Mouse (Mus musculus) MEL (cell line): ENCODE data around the gene Lix1l. TPM values are rescaled to one million over a fixed set of nuclear protein-coding genes. Genes with fewer than 3 reads are reported as not detected.

Experiments used
- DNase-seq: peaks from one replicate; pipeline ENCODE4 v3.0.0; 2011; ENCODE audit warnings: low read depth, low spot score
- H3K27ac ChIP-seq: 2 replicates; pipeline ENCODE4 v1.5.1; 2012; ENCODE audit warnings: low read depth, mild to moderate bottlenecking, control low read depth, low read length, moderate library complexity; ENCODE audit not compliant: control insufficient read depth
- H3K27me3 ChIP-seq, 2 experiments: fragments of 150-350 bp in 1 of 2; sonication (generic) in 1 of 2; 2 replicates each; pipeline ENCODE4 v1.6.1; 2012; ENCODE audit warnings: low read length in 2 of 2, mild to moderate bottlenecking in 2 of 2, improper control_type of control experiment in 1 of 2, moderate library complexity in 1 of 2; ENCODE audit not compliant: insufficient read depth in 2 of 2, control insufficient read depth in 1 of 2
- H3K36me3 ChIP-seq, 2 experiments: 2 replicates each; pipeline ENCODE4 v1.6.1; 2012 to 2014; ENCODE audit warnings: low read length in 2 of 2, improper control_type of control experiment in 1 of 2, inconsistent platforms in 1 of 2, mild to moderate bottlenecking in 1 of 2; ENCODE audit not compliant: insufficient read depth in 2 of 2, control insufficient read depth in 1 of 2
- H3K4me1 ChIP-seq, 2 experiments: fragments of 150-350 bp in 1 of 2; sonication (generic) in 1 of 2; 2 replicates each; pipeline ENCODE4 v1.6.1; 2012; ENCODE audit warnings: low read length in 2 of 2, improper control_type of control experiment in 1 of 2, mild to moderate bottlenecking in 1 of 2; ENCODE audit not compliant: insufficient read depth in 2 of 2, control insufficient read depth in 1 of 2
- H3K4me3 ChIP-seq, 2 experiments: fragments of 150-350 bp in 1 of 2; sonication (generic) in 1 of 2; 2 replicates each; pipeline ENCODE4 v1.5.1; 2012; ENCODE audit warnings: low read depth in 2 of 2, low read length in 2 of 2, mild to moderate bottlenecking in 2 of 2, moderate library complexity in 2 of 2, control low read depth in 1 of 2, improper control_type of control experiment in 1 of 2; ENCODE audit not compliant: control insufficient read depth in 1 of 2, insufficient read depth in 1 of 2
- H3K79me2 ChIP-seq: 2 replicates; pipeline ENCODE4 v1.6.1; 2012; ENCODE audit warnings: mild to moderate bottlenecking, low read length, moderate library complexity; ENCODE audit not compliant: control insufficient read depth, poor library complexity, insufficient read depth
- H3K9ac ChIP-seq: 2 replicates; pipeline ENCODE4 v1.6.1; 2012; ENCODE audit warnings: low read depth, mild to moderate bottlenecking, control low read depth, low read length, moderate library complexity; ENCODE audit not compliant: control insufficient read depth, poor library complexity, severe bottlenecking
- H3K9me3 ChIP-seq: fragments of 150-350 bp; sonication (generic); replicated peaks from 2 replicates; pipeline ENCODE4 v1.6.1; 2012; ENCODE audit warnings: mild to moderate bottlenecking, low read length, improper control_type of control experiment, moderate library complexity; ENCODE audit not compliant: insufficient read depth
- BHLHE40 ChIP-seq: IDR thresholded peaks from 2 replicates; pipeline ENCODE4 v1.6.1; 2012; ENCODE audit warnings: low read depth, mild to moderate bottlenecking, inconsistent platforms, low read length, improper control_type of control experiment, borderline replicate concordance
- CTCF ChIP-seq, 3 experiments: IDR thresholded peaks in 2 of 3; conservative IDR thresholded peaks in 1 of 3; 2 replicates each; pipeline ENCODE4 v1.5.1; 2011 to 2012; ENCODE audit warnings: low read length in 3 of 3, low read depth in 2 of 3, mild to moderate bottlenecking in 2 of 3, improper control_type of control experiment in 1 of 3, inconsistent platforms in 1 of 3, mixed read lengths in 1 of 3, moderate library complexity in 1 of 3; ENCODE audit not compliant: control insufficient read depth in 1 of 3, insufficient read depth in 1 of 3, poor library complexity in 1 of 3, severe bottlenecking in 1 of 3
- ELF1 ChIP-seq: IDR thresholded peaks from 2 replicates; pipeline ENCODE4 v1.6.1; 2014; ENCODE audit warnings: low read depth, mild to moderate bottlenecking, inconsistent platforms, low read length, improper control_type of control experiment, moderate library complexity
- ETS1 ChIP-seq: IDR thresholded peaks from 2 replicates; pipeline ENCODE4 v1.6.1; 2012; ENCODE audit warnings: low read depth, mild to moderate bottlenecking, inconsistent platforms, low read length, improper control_type of control experiment, moderate library complexity
- GATA1 ChIP-seq: IDR thresholded peaks from 2 replicates; pipeline ENCODE4 v1.6.1; 2011; ENCODE audit warnings: low read depth, low read length, improper control_type of control experiment
- MEF2A ChIP-seq: IDR thresholded peaks from 2 replicates; pipeline ENCODE4 v1.6.1; 2014; ENCODE audit warnings: low read depth, mild to moderate bottlenecking, inconsistent platforms, low read length, improper control_type of control experiment; ENCODE audit not compliant: poor library complexity, insufficient replicate concordance, severe bottlenecking; ENCODE audit errors: extremely low read depth
- MYB ChIP-seq: IDR thresholded peaks from 2 replicates; pipeline ENCODE4 v1.6.1; 2011; ENCODE audit warnings: mild to moderate bottlenecking, low read depth, low read length, improper control_type of control experiment
- NELFE ChIP-seq: IDR thresholded peaks from 2 replicates; pipeline ENCODE4 v1.6.1; 2011; ENCODE audit warnings: low read depth, low read length, improper control_type of control experiment
- NRF1 ChIP-seq: IDR thresholded peaks from 2 replicates; pipeline ENCODE4 v1.6.1; 2014; ENCODE audit warnings: low read depth, mild to moderate bottlenecking, inconsistent platforms, low read length, improper control_type of control experiment, moderate library complexity; ENCODE audit not compliant: poor library complexity, insufficient read depth, severe bottlenecking
- POLR2A ChIP-seq, 2 experiments: IDR thresholded peaks; 2 replicates each; pipeline ENCODE4 v1.6.1; 2011 to 2012; ENCODE audit warnings: low read length in 2 of 2, mild to moderate bottlenecking in 2 of 2, control low read depth in 1 of 2, improper control_type of control experiment in 1 of 2, low read depth in 1 of 2, moderate library complexity in 1 of 2; ENCODE audit not compliant: control insufficient read depth in 1 of 2, insufficient read depth in 1 of 2, poor library complexity in 1 of 2
- TAL1 ChIP-seq: IDR thresholded peaks from 2 replicates; pipeline ENCODE4 v1.6.1; 2012; ENCODE audit warnings: mild to moderate bottlenecking, inconsistent platforms, low read length, moderate library complexity, mixed read lengths
- TBP ChIP-seq: IDR thresholded peaks from 2 replicates; pipeline ENCODE4 v1.8.0; 2011; ENCODE audit warnings: low read depth, low read length, improper control_type of control experiment
- ZKSCAN1 ChIP-seq: IDR thresholded peaks from 2 replicates; pipeline ENCODE4 v1.6.1; 2012; ENCODE audit warnings: low read depth, mild to moderate bottlenecking, inconsistent platforms, low read length, improper control_type of control experiment, moderate library complexity
- ZMIZ1 ChIP-seq: IDR thresholded peaks from 2 replicates; pipeline ENCODE4 v1.6.1; 2012; ENCODE audit warnings: low read depth, mild to moderate bottlenecking, inconsistent platforms, low read length, improper control_type of control experiment, moderate library complexity
- polyA plus RNA-seq, 2 experiments: library from polyadenylated mRNA; stranded (reverse) in 1 of 2; unstranded in 1 of 2; fragments of >175 nt in 1 of 2; fragments of >200 nt in 1 of 2; gene quantifications; 2 replicates each; pipeline versions ENCODE4 v1.2.1 to v1.2.4; 2012; ENCODE audit warnings: low replicate concordance in 2 of 2, low read depth in 1 of 2; ENCODE audit not compliant: insufficient read length in 2 of 2, insufficient read depth in 1 of 2, missing spikeins in 1 of 2
- total RNA-seq: library from RNA; depleted of rRNA; stranded (reverse); fragments of 300-350 nt; gene quantifications from 2 replicates; pipeline ENCODE4 v1.2.3, GENCODE M21; 2012

Lix1l gene
- total and polyA plus RNA-seq, 3 experiments = 5.4 to 17.0 TPM; not detected in 1

- TF ChIP-seq ELF1 (peak; percentile 63; the same call in 1 of the 2 replicates), BHLHE40 (no peak), POLR2A (IDR thresholded peaks at IDR 0.05; ENCODE audit: control insufficient read depth in 1 of 2, insufficient read depth in 1 of 2, low read depth in 1 of 2, low read length in 2 of 2, poor library complexity in 1 of 2) (peak; percentile 81 to 83; a peak in 3 of 4 replicates)
- TF ChIP-seq, all 39 proteins: peak for 11
Measured at GRCm38 (mm10) chr3:96600639-96601250, at the start of gene Lix1l (continued).

DNA sequence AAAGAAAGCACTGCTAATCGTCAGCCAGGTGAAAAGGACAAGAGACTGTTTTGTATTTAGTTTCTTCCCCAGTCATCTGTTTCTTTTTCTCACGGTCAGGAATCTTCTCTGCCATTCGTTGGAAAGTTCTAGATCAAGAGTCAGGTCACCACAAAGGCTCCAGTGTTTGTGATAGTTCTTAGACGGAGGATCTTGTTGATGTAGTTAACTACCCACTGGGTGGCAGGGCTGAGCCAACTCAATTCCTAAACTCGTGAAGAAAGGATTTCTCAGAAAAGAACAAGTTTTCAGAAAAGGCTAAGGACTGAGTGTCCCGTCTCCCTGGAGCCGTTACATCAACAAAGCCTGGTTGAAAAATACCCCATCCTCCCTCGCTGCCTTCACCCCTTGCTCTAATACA is 49.7 kb upstream of the Lix1l start:
- TF ChIP-seq GATA1 = peak; percentile 38
- TF ChIP-seq NELFE = no peak
- peak in 1 of 3 experiments; percentile 65; a peak in 2 of 6 replicates for TF ChIP-seq CTCF (IDR thresholded peaks at IDR 0.05 in 2 of 3, conservative IDR thresholded peaks at IDR 0.05 in 1 of 3; ENCODE audit: control insufficient read depth in 1 of 3, insufficient read depth in 1 of 3, low read depth in 2 of 3, low read length in 3 of 3, poor library complexity in 1 of 3, severe bottlenecking in 1 of 3)
- TF ChIP-seq ZKSCAN1 = no peak
- TF ChIP-seq TAL1 = no peak
- no peaks in the 10 kb centered on the region for H3K9me3 ChIP-seq
- peaks cover 23 to 40% of the 10 kb centered on the region in 2 experiments for H3K4me1 ChIP-seq
- H3K36me3 ChIP-seq = peaks cover 0 to 31% of the 10 kb centered on the region in 2 experiments; a peak in 2 of 4 replicates
- H3K27me3 ChIP-seq = no peaks in the 10 kb centered on the region
- H3K9ac ChIP-seq = peak overlapping the region; percentile 53
- peak overlapping the region; percentile 27 to 50 for H3K4me3 ChIP-seq
- peak; percentile 94 for DNase-seq
- peak overlapping the region; percentile 6 for H3K27ac ChIP-seq
- no peaks in the 10 kb centered on the region for H3K79me2 ChIP-seq

DNA sequence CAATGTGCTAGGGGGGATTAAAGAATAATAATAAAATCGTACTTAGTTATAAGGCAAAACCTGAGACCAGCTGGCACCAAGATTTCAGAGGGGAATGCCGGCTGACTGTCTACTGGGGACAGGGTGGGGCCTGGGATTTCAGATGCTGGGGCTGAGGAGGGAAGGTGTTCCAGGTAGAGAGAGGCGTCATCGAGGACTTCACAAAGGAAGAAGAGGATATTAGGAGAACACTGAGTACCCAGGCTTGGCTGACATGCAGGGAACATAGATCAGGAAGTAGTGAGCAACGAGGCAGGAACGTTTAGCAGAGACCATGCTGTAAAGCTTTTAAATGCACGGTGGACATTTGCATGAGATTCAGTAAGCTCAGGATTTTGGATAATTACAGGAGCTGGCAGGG is 49.1 kb upstream of the Lix1l start:
- Histone ChIP-seq H3K4me1 (peaks cover 23 to 40% of the 10 kb centered on the region in 2 experiments), H3K27me3 (no peaks in the 10 kb centered on the region), H3K4me3 (peak overlapping the region; percentile 27 to 49), H3K9ac (peak overlapping the region; percentile 43), H3K9me3 (no peaks in the 10 kb centered on the region), H3K36me3 (peaks cover 0 to 32% of the 10 kb centered on the region in 2 experiments; a peak in 2 of 4 replicates), H3K27ac (peak overlapping the region; percentile 6; the same call in 1 of the 2 replicates), H3K79me2 (no peaks in the 10 kb centered on the region)
- TF ChIP-seq MYB = no peak
- no peak for TF ChIP-seq TBP
- peak; percentile 45 for DNase-seq

DNA sequence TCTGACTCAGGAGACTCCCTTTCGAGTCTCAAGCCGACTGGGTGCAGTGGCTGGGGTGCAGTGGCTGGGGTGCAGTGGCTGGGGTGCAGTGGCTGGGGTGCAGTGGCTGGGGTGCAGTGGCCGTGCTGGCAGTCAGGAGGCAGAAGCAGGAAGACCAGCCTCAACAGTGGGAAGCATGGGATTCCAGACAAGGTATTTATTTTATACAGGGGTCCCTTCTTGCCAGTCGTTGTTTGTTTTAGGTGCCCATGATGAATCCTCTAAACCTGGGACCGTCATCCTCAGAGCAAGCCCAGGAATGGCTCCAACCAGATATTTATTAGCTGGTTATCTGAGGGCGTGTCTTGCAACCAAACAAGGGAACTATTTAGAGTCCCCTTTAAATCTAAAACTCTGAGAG is 47.3 kb upstream of the Lix1l start:
- no peaks in the 10 kb centered on the region for H3K9me3 ChIP-seq
- H3K4me1 ChIP-seq = peaks cover 23 to 34% of the 10 kb centered on the region in 2 experiments
- peaks cover 13% of the 10 kb centered on the region for H3K79me2 ChIP-seq
- peak overlapping the region; percentile 55 for H3K27ac ChIP-seq
- peak overlapping the region; percentile 48 for H3K9ac ChIP-seq
- H3K4me3 ChIP-seq = peak overlapping the region; percentile 37 to 39
- peak; percentile 80 for DNase-seq
- H3K36me3 ChIP-seq = peaks cover 0 to 32% of the 10 kb centered on the region in 2 experiments; a peak in 2 of 4 replicates
- TF ChIP-seq NRF1 (no peak), MEF2A (no peak), ETS1 (no peak), GATA1 (no peak), BHLHE40 (no peak), ZMIZ1 (no peak)
- H3K27me3 ChIP-seq = no peaks in the 10 kb centered on the region
